Mouse (Mus musculus): ENCODE measurements at regions not wholly inside any gene's neighbourhood (a gene's known extent, or its start where the extent isn't known, plus 50 kb on each side); places are given as distances from the start of the nearest gene placed in this dataset.

GRCm38 (mm10) chr17:4464286-4464880, 529.7 kb upstream of the Arid1b start:
- WGBS: 50% methylated on average over 2 of the region's 2 CpGs
- Histone ChIP-seq H3K9ac (ENCODE audit: low read length) (no peak overlapping the region), H3K27ac (ENCODE audit: low read length) (no peak overlapping the region), H3K4me1 (ENCODE audit: control insufficient read depth, insufficient read depth, low read length) (no peaks in the 10 kb centered on the region), H3K4me2 (ENCODE audit: low read depth, low read length) (no peak overlapping the region), H3K36me3 (ENCODE audit: control insufficient read depth, insufficient read depth, low read length) (no peaks in the 10 kb centered on the region), H3K9me3 (replicated peaks; ENCODE audit: control insufficient read depth, low read length) (no peaks in the 10 kb centered on the region), H3K4me3 (replicated peaks; ENCODE audit: low read length) (no peak overlapping the region), H3K27me3 (ENCODE audit: control insufficient read depth, insufficient read depth, low read length) (no peaks in the 10 kb centered on the region)
- no peak for ATAC-seq (ENCODE audit: insufficient read depth, low FRiP score)

GRCm38 (mm10) chr17:4465741-4466140, 528.4 kb upstream of the Arid1b start:
- no peak for ATAC-seq (ENCODE audit: insufficient read depth, low FRiP score)
- Histone ChIP-seq H3K27ac (ENCODE audit: low read length) (no peak overlapping the region), H3K9me3 (replicated peaks; ENCODE audit: control insufficient read depth, low read length) (no peaks in the 10 kb centered on the region), H3K9ac (ENCODE audit: low read length) (no peak overlapping the region), H3K36me3 (ENCODE audit: control insufficient read depth, insufficient read depth, low read length) (no peaks in the 10 kb centered on the region), H3K4me3 (replicated peaks; ENCODE audit: low read length) (no peak overlapping the region), H3K4me2 (ENCODE audit: low read depth, low read length) (no peak overlapping the region), H3K4me1 (ENCODE audit: control insufficient read depth, insufficient read depth, low read length) (no peaks in the 10 kb centered on the region), H3K27me3 (ENCODE audit: control insufficient read depth, insufficient read depth, low read length) (no peaks in the 10 kb centered on the region)
- 83% methylated on average over 6 of the region's 6 CpGs for WGBS

GRCm38 (mm10) chr17:4472412-4472811, 521.7 kb upstream of the Arid1b start:
- Histone ChIP-seq H3K36me3 (ENCODE audit: control insufficient read depth, insufficient read depth, low read length) (no peaks in the 10 kb centered on the region), H3K4me2 (ENCODE audit: low read depth, low read length) (no peak overlapping the region), H3K27ac (ENCODE audit: low read length) (no peak overlapping the region), H3K9ac (ENCODE audit: low read length) (no peak overlapping the region), H3K9me3 (replicated peaks; ENCODE audit: control insufficient read depth, low read length) (no peaks in the 10 kb centered on the region), H3K4me1 (ENCODE audit: control insufficient read depth, insufficient read depth, low read length) (no peaks in the 10 kb centered on the region), H3K4me3 (replicated peaks; ENCODE audit: low read length) (no peak overlapping the region), H3K27me3 (ENCODE audit: control insufficient read depth, insufficient read depth, low read length) (no peaks in the 10 kb centered on the region)
- ATAC-seq (ENCODE audit: insufficient read depth, low FRiP score): no peak
- WGBS: 74% methylated on average over 5 of the region's 5 CpGs

GRCm38 (mm10) chr17:4474350-4474749, 519.8 kb upstream of the Arid1b start:
- no peak overlapping the region for H3K4me3 ChIP-seq (replicated peaks; ENCODE audit: low read length)
- no peaks in the 10 kb centered on the region for H3K36me3 ChIP-seq (ENCODE audit: control insufficient read depth, insufficient read depth, low read length)
- H3K4me1 ChIP-seq (ENCODE audit: control insufficient read depth, insufficient read depth, low read length): no peaks in the 10 kb centered on the region
- no peak overlapping the region for H3K27ac ChIP-seq (ENCODE audit: low read length)
- H3K27me3 ChIP-seq (ENCODE audit: control insufficient read depth, insufficient read depth, low read length): no peaks in the 10 kb centered on the region
- no peak for ATAC-seq (ENCODE audit: insufficient read depth, low FRiP score)
- no peaks in the 10 kb centered on the region for H3K9me3 ChIP-seq (replicated peaks; ENCODE audit: control insufficient read depth, low read length)
- no peak overlapping the region for H3K9ac ChIP-seq (ENCODE audit: low read length)
- 78% methylated on average over 5 of the region's 5 CpGs for WGBS
- H3K4me2 ChIP-seq (ENCODE audit: low read depth, low read length): no peak overlapping the region

- Histone ChIP-seq H3K9ac (ENCODE audit: low read length) (no peak overlapping the region), H3K4me1 (ENCODE audit: control insufficient read depth, insufficient read depth, low read length) (no peaks in the 10 kb centered on the region), H3K9me3 (replicated peaks; ENCODE audit: control insufficient read depth, low read length) (no peaks in the 10 kb centered on the region), H3K36me3 (ENCODE audit: control insufficient read depth, insufficient read depth, low read length) (no peaks in the 10 kb centered on the region), H3K27ac (ENCODE audit: low read length) (no peak overlapping the region), H3K4me2 (ENCODE audit: low read depth, low read length) (no peak overlapping the region), H3K27me3 (ENCODE audit: control insufficient read depth, insufficient read depth, low read length) (no peaks in the 10 kb centered on the region), H3K4me3 (replicated peaks; ENCODE audit: low read length) (no peak overlapping the region)
- ATAC-seq (ENCODE audit: insufficient read depth, low FRiP score): no peak
- 90% methylated on average over 3 of the region's 3 CpGs for WGBS
These were observed 518.5 kb upstream of the Arid1b start for GRCm38 (mm10) chr17:4475665-4476064.

- Histone ChIP-seq H3K4me2 (ENCODE audit: low read depth, low read length) (no peak overlapping the region), H3K9me3 (replicated peaks; ENCODE audit: control insufficient read depth, low read length) (no peaks in the 10 kb centered on the region), H3K36me3 (ENCODE audit: control insufficient read depth, insufficient read depth, low read length) (no peaks in the 10 kb centered on the region), H3K27me3 (ENCODE audit: control insufficient read depth, insufficient read depth, low read length) (no peaks in the 10 kb centered on the region), H3K9ac (ENCODE audit: low read length) (no peak overlapping the region), H3K4me3 (replicated peaks; ENCODE audit: low read length) (no peak overlapping the region), H3K4me1 (ENCODE audit: control insufficient read depth, insufficient read depth, low read length) (0 out of 2 replicates have a peak, but pooled peaks cover 5% of the 10 kb centered on the region), H3K27ac (ENCODE audit: low read length) (no peak overlapping the region)
- no peak for ATAC-seq (ENCODE audit: insufficient read depth, low FRiP score)
- 84% methylated on average over 2 of the region's 2 CpGs for WGBS
These were observed 499.7 kb upstream of the Arid1b start for GRCm38 (mm10) chr17:4494392-4494791.

- no peak overlapping the region for H3K27ac ChIP-seq (ENCODE audit: low read length)
- WGBS: 76% methylated on average over 5 of the region's 5 CpGs
These were observed 493.6 kb upstream of the Arid1b start for GRCm38 (mm10) chr17:4500504-4500903.

GRCm38 (mm10) chr17:4501029-4501428, 493.1 kb upstream of the Arid1b start:
- H3K4me3 ChIP-seq (replicated peaks; ENCODE audit: low read length): no peak overlapping the region
- no peak for ATAC-seq (ENCODE audit: insufficient read depth, low FRiP score)
- H3K27ac ChIP-seq (ENCODE audit: low read length): no peak overlapping the region
- H3K4me1 ChIP-seq (ENCODE audit: control insufficient read depth, insufficient read depth, low read length): 0 out of 2 replicates have a peak, but pooled peaks cover 5% of the 10 kb centered on the region
- H3K9ac ChIP-seq (ENCODE audit: low read length): no peak overlapping the region
- no peaks in the 10 kb centered on the region; the same call in 1 of the 2 replicates for H3K9me3 ChIP-seq (replicated peaks; ENCODE audit: control insufficient read depth, low read length)
- 67% methylated on average over 1 of the region's 1 CpGs for WGBS
- no peaks in the 10 kb centered on the region for H3K27me3 ChIP-seq (ENCODE audit: control insufficient read depth, insufficient read depth, low read length)
- H3K4me2 ChIP-seq (ENCODE audit: low read depth, low read length): no peak overlapping the region
- no peaks in the 10 kb centered on the region for H3K36me3 ChIP-seq (ENCODE audit: control insufficient read depth, insufficient read depth, low read length)

More at GRCm38 (mm10) chr17:4500504-4500903, 493.6 kb upstream of the Arid1b start:
- Histone ChIP-seq H3K4me2 (ENCODE audit: low read depth, low read length) (no peak overlapping the region), H3K27me3 (ENCODE audit: control insufficient read depth, insufficient read depth, low read length) (no peaks in the 10 kb centered on the region), H3K4me1 (ENCODE audit: control insufficient read depth, insufficient read depth, low read length) (0 out of 2 replicates have a peak, but pooled peaks cover 5% of the 10 kb centered on the region), H3K36me3 (ENCODE audit: control insufficient read depth, insufficient read depth, low read length) (no peaks in the 10 kb centered on the region), H3K4me3 (replicated peaks; ENCODE audit: low read length) (no peak overlapping the region), H3K9me3 (replicated peaks; ENCODE audit: control insufficient read depth, low read length) (no peaks in the 10 kb centered on the region; the same call in 1 of the 2 replicates), H3K9ac (ENCODE audit: low read length) (no peak overlapping the region)
- ATAC-seq (ENCODE audit: insufficient read depth, low FRiP score): no peak

- 70% methylated on average over 6 of the region's 6 CpGs for WGBS
- Histone ChIP-seq H3K27ac (ENCODE audit: low read length) (no peak overlapping the region), H3K4me1 (ENCODE audit: control insufficient read depth, insufficient read depth, low read length) (no peaks in the 10 kb centered on the region), H3K9ac (ENCODE audit: low read length) (no peak overlapping the region), H3K4me3 (replicated peaks; ENCODE audit: low read length) (no peak overlapping the region), H3K36me3 (ENCODE audit: control insufficient read depth, insufficient read depth, low read length) (no peaks in the 10 kb centered on the region), H3K9me3 (replicated peaks; ENCODE audit: control insufficient read depth, low read length) (no peaks in the 10 kb centered on the region; the same call in 1 of the 2 replicates), H3K4me2 (ENCODE audit: low read depth, low read length) (no peak overlapping the region), H3K27me3 (ENCODE audit: control insufficient read depth, insufficient read depth, low read length) (no peaks in the 10 kb centered on the region)
- ATAC-seq (ENCODE audit: insufficient read depth, low FRiP score): no peak
These were observed 489.2 kb upstream of the Arid1b start for GRCm38 (mm10) chr17:4504951-4505350.

All from stomach, embryonic 16.5 days (tissue).